Mouse (Mus musculus): ENCODE data around the gene Myo3b. TPM values are rescaled to one million over a fixed set of nuclear protein-coding genes. Genes with fewer than 3 reads are reported as not detected.

The Myo3b gene
- polyA plus RNA-seq, 1 experiment from 2014 or later, result 0.70 TPM

GRCm38 (mm10) chr2:70091801-70092522 is 53.0 kb downstream of the Myo3b start:
- WGBS, result 41% methylated on average over 10 of the region's 10 CpGs
- H3K9ac ChIP-seq (ENCODE audit: low read length), result no peak overlapping the region
- H3K27me3 ChIP-seq (ENCODE audit: control insufficient read depth, insufficient read depth, low read depth, low read length), result no peaks in the 10 kb centered on the region
- no peak overlapping the region for H3K4me2 ChIP-seq (ENCODE audit: low read depth, low read length)
- no peak for ATAC-seq (ENCODE audit: low read depth)
- H3K4me3 ChIP-seq (ENCODE audit: low read length), result no peak overlapping the region
- no peak overlapping the region for H3K27ac ChIP-seq (ENCODE audit: low read length)
- H3K36me3 ChIP-seq (ENCODE audit: control insufficient read depth, insufficient read depth, low read length), result no peaks in the 10 kb centered on the region
- H3K9me3 ChIP-seq (ENCODE audit: control insufficient read depth, low read length), result no peaks in the 10 kb centered on the region
- no peaks in the 10 kb centered on the region for H3K4me1 ChIP-seq (replicated peaks; ENCODE audit: control insufficient read depth, insufficient read depth, low read length)

GRCm38 (mm10) chr2:70092665-70093064 is 53.7 kb downstream of the Myo3b start:
- H3K4me3 ChIP-seq (ENCODE audit: low read length), result no peak overlapping the region
- H3K9ac ChIP-seq (ENCODE audit: low read length), result no peak overlapping the region
- ATAC-seq (ENCODE audit: low read depth), result no peak
- H3K4me2 ChIP-seq (ENCODE audit: low read depth, low read length), result no peak overlapping the region
- no peak overlapping the region for H3K27ac ChIP-seq (ENCODE audit: low read length)
- no peaks in the 10 kb centered on the region for H3K36me3 ChIP-seq (ENCODE audit: control insufficient read depth, insufficient read depth, low read length)
- H3K4me1 ChIP-seq (replicated peaks; ENCODE audit: control insufficient read depth, insufficient read depth, low read length), result no peaks in the 10 kb centered on the region
- WGBS, result 49% methylated on average over 3 of the region's 3 CpGs
- no peaks in the 10 kb centered on the region for H3K27me3 ChIP-seq (ENCODE audit: control insufficient read depth, insufficient read depth, low read depth, low read length)
- H3K9me3 ChIP-seq (ENCODE audit: control insufficient read depth, low read length), result no peaks in the 10 kb centered on the region

- H3K36me3 ChIP-seq (ENCODE audit: control insufficient read depth, insufficient read depth, low read length), result no peaks in the 10 kb centered on the region
- H3K27ac ChIP-seq (ENCODE audit: low read length), result no peak overlapping the region
- no peaks in the 10 kb centered on the region for H3K9me3 ChIP-seq (ENCODE audit: control insufficient read depth, low read length)
- H3K4me1 ChIP-seq (replicated peaks; ENCODE audit: control insufficient read depth, insufficient read depth, low read length), result no peaks in the 10 kb centered on the region
- WGBS, result 51% methylated on average over 5 of the region's 5 CpGs
- no peak for ATAC-seq (ENCODE audit: low read depth)
- no peaks in the 10 kb centered on the region for H3K27me3 ChIP-seq (ENCODE audit: control insufficient read depth, insufficient read depth, low read depth, low read length)
- H3K9ac ChIP-seq (ENCODE audit: low read length), result no peak overlapping the region
- H3K4me2 ChIP-seq (ENCODE audit: low read depth, low read length), result no peak overlapping the region
- no peak overlapping the region for H3K4me3 ChIP-seq (ENCODE audit: low read length)
These were observed 55.5 kb downstream of the Myo3b start for GRCm38 (mm10) chr2:70094446-70094845.

GRCm38 (mm10) chr2:70097229-70098095 is 58.5 kb downstream of the Myo3b start:
- H3K4me3 ChIP-seq (ENCODE audit: low read length), result no peak overlapping the region
- no peaks in the 10 kb centered on the region for H3K9me3 ChIP-seq (ENCODE audit: control insufficient read depth, low read length)
- no peaks in the 10 kb centered on the region for H3K27me3 ChIP-seq (ENCODE audit: control insufficient read depth, insufficient read depth, low read depth, low read length)
- no peaks in the 10 kb centered on the region for H3K36me3 ChIP-seq (ENCODE audit: control insufficient read depth, insufficient read depth, low read length)
- H3K9ac ChIP-seq (ENCODE audit: low read length), result no peak overlapping the region
- no peak overlapping the region for H3K4me2 ChIP-seq (ENCODE audit: low read depth, low read length)
- no peak overlapping the region for H3K27ac ChIP-seq (ENCODE audit: low read length)
- H3K4me1 ChIP-seq (replicated peaks; ENCODE audit: control insufficient read depth, insufficient read depth, low read length), result no peaks in the 10 kb centered on the region
- ATAC-seq (ENCODE audit: low read depth), result no peak
- 67% methylated on average over 15 of the region's 15 CpGs for WGBS

GRCm38 (mm10) chr2:70099459-70099858 is 60.5 kb downstream of the Myo3b start:
- Histone ChIP-seq H3K36me3 (ENCODE audit: control insufficient read depth, insufficient read depth, low read length) (no peaks in the 10 kb centered on the region), H3K4me1 (replicated peaks; ENCODE audit: control insufficient read depth, insufficient read depth, low read length) (no peaks in the 10 kb centered on the region), H3K4me3 (ENCODE audit: low read length) (no peak overlapping the region), H3K27ac (ENCODE audit: low read length) (no peak overlapping the region), H3K4me2 (ENCODE audit: low read depth, low read length) (no peak overlapping the region), H3K27me3 (ENCODE audit: control insufficient read depth, insufficient read depth, low read depth, low read length) (no peaks in the 10 kb centered on the region), H3K9me3 (ENCODE audit: control insufficient read depth, low read length) (no peaks in the 10 kb centered on the region), H3K9ac (ENCODE audit: low read length) (no peak overlapping the region)
- no peak for ATAC-seq (ENCODE audit: low read depth)
- 66% methylated on average over 4 of the region's 4 CpGs for WGBS

GRCm38 (mm10) chr2:70105286-70106030 is 66.5 kb downstream of the Myo3b start:
- 50% methylated on average over 14 of the region's 14 CpGs for WGBS
- Histone ChIP-seq H3K4me2 (ENCODE audit: low read depth, low read length) (no peak overlapping the region), H3K9me3 (ENCODE audit: control insufficient read depth, low read length) (no peaks in the 10 kb centered on the region), H3K36me3 (ENCODE audit: control insufficient read depth, insufficient read depth, low read length) (no peaks in the 10 kb centered on the region), H3K4me3 (ENCODE audit: low read length) (no peak overlapping the region), H3K9ac (ENCODE audit: low read length) (no peak overlapping the region), H3K27ac (ENCODE audit: low read length) (no peak overlapping the region), H3K27me3 (ENCODE audit: control insufficient read depth, insufficient read depth, low read depth, low read length) (no peaks in the 10 kb centered on the region), H3K4me1 (replicated peaks; ENCODE audit: control insufficient read depth, insufficient read depth, low read length) (no peaks in the 10 kb centered on the region)
- no peak for ATAC-seq (ENCODE audit: low read depth)

- no peak overlapping the region for H3K9ac ChIP-seq (ENCODE audit: low read length)
- H3K4me3 ChIP-seq (ENCODE audit: low read length), result no peak overlapping the region
- H3K4me1 ChIP-seq (replicated peaks; ENCODE audit: control insufficient read depth, insufficient read depth, low read length), result no peaks in the 10 kb centered on the region
- WGBS, result 42% methylated on average over 7 of the region's 7 CpGs
- no peak overlapping the region for H3K4me2 ChIP-seq (ENCODE audit: low read depth, low read length)
- no peaks in the 10 kb centered on the region for H3K9me3 ChIP-seq (ENCODE audit: control insufficient read depth, low read length)
- H3K27me3 ChIP-seq (ENCODE audit: control insufficient read depth, insufficient read depth, low read depth, low read length), result no peaks in the 10 kb centered on the region
- ATAC-seq (ENCODE audit: low read depth), result no peak
- H3K36me3 ChIP-seq (ENCODE audit: control insufficient read depth, insufficient read depth, low read length), result no peaks in the 10 kb centered on the region
- H3K27ac ChIP-seq (ENCODE audit: low read length), result no peak overlapping the region
These were observed 70.1 kb downstream of the Myo3b start for GRCm38 (mm10) chr2:70109010-70109409.

- Histone ChIP-seq H3K36me3 (ENCODE audit: control insufficient read depth, insufficient read depth, low read length) (no peaks in the 10 kb centered on the region), H3K27ac (ENCODE audit: low read length) (no peak overlapping the region), H3K27me3 (ENCODE audit: control insufficient read depth, insufficient read depth, low read depth, low read length) (no peaks in the 10 kb centered on the region), H3K4me2 (ENCODE audit: low read depth, low read length) (no peak overlapping the region), H3K4me3 (ENCODE audit: low read length) (no peak overlapping the region), H3K9me3 (ENCODE audit: control insufficient read depth, low read length) (no peaks in the 10 kb centered on the region), H3K4me1 (replicated peaks; ENCODE audit: control insufficient read depth, insufficient read depth, low read length) (no peaks in the 10 kb centered on the region), H3K9ac (ENCODE audit: low read length) (no peak overlapping the region)
- ATAC-seq (ENCODE audit: low read depth), result no peak
- 44% methylated on average over 12 of the region's 12 CpGs for WGBS
These were observed 75.2 kb downstream of the Myo3b start for GRCm38 (mm10) chr2:70113798-70114782.

Data from lung, embryonic 16.5 days (tissue).